Mouse (Mus musculus) forebrain, embryonic 13.5 days (tissue): Measurements from ENCODE around the gene Trim34b. TPM values are rescaled to one million over a fixed set of nuclear protein-coding genes. Genes with fewer than 3 reads are reported as not detected.
"Not testable (repeated sequence)": the region's sequence is repeated elsewhere in the genome, so short reads cannot be mapped to it uniquely, and the experiment has no call there.

Experiments used
- ATAC-seq: fragments of 200-750 bp; cut with Nextera tagmentation; 2 replicates; pipeline ENCODE4 v1.8.0; 2017
- H3K27ac ChIP-seq: fragments of 300-500 bp; sonication (generic); 2 replicates; pipeline ENCODE4 v1.5.1; 2015; ENCODE audit warnings: inconsistent platforms, mild to moderate bottlenecking, moderate library complexity
- H3K27me3 ChIP-seq: fragments of 300-500 bp; sonication (generic); 2 replicates; pipeline ENCODE4 v1.6.1; 2015; ENCODE audit warnings: mild to moderate bottlenecking, inconsistent platforms
- H3K36me3 ChIP-seq: fragments of 300-500 bp; sonication (generic); 2 replicates; pipeline ENCODE4 v1.6.1; 2015; ENCODE audit warnings: mild to moderate bottlenecking, inconsistent platforms; ENCODE audit not compliant: poor library complexity, severe bottlenecking
- H3K4me1 ChIP-seq: fragments of 300-500 bp; sonication (generic); 2 replicates; pipeline ENCODE4 v1.6.1; 2015; ENCODE audit warnings: inconsistent platforms
- H3K4me2 ChIP-seq: fragments of 300-500 bp; sonication (generic); 2 replicates; pipeline ENCODE4 v1.6.1; 2015; ENCODE audit warnings: inconsistent platforms, mild to moderate bottlenecking, moderate library complexity
- H3K4me3 ChIP-seq: fragments of 300-500 bp; sonication (generic); 2 replicates; pipeline ENCODE4 v1.5.1; 2015; ENCODE audit warnings: mild to moderate bottlenecking, inconsistent platforms
- H3K9ac ChIP-seq: fragments of 300-500 bp; sonication (generic); 2 replicates; pipeline ENCODE4 v1.6.1; 2015; ENCODE audit warnings: mild to moderate bottlenecking, inconsistent platforms
- H3K9me3 ChIP-seq: fragments of 300-500 bp; sonication (generic); replicated peaks from 2 replicates; pipeline ENCODE4 v1.6.1; 2016; ENCODE audit warnings: inconsistent platforms
- WGBS: fragments of 180-500 bp; shearing (Covaris S2); methylation state at CpG from one replicate; pipeline ENCODE4 v1.1.7; 2015; 5-methylcytosine and 5-hydroxymethylcytosine counted together
- polyA plus RNA-seq: library from polyadenylated mRNA; unstranded; fragments of >200 nt; fragmentation: Nextera tagmentation; extraction: Ambion mirVana; gene quantifications from 2 replicates; pipeline ENCODE4 v1.2.1, GENCODE M21; 2015

Trim34b gene
- not detected in 2 replicates for polyA plus RNA-seq

- H3K27ac ChIP-seq, H3K4me3 ChIP-seq, H3K9me3 ChIP-seq, H3K27me3 ChIP-seq, H3K36me3 ChIP-seq, ATAC-seq, H3K9ac ChIP-seq, H3K4me1 ChIP-seq, H3K4me2 ChIP-seq: not testable (repeated sequence)
- 90% methylated on average over 2 of the region's 2 CpGs for WGBS
Observed at GRCm38 (mm10) chr7:104329171-104329570, at the start of gene Trim34b. Gene Trim34b (plus strand): TSS chr7:104329471.

GRCm38 (mm10) chr7:104287576-104288443 lies 41.5 kb upstream of the Trim34b start, which contains the start of gene Trim5:
Gene Trim5 (minus strand): TSS chr7:104288094.
- not testable (repeated sequence) for H3K9me3 ChIP-seq, H3K27me3 ChIP-seq, H3K4me1 ChIP-seq, H3K4me3 ChIP-seq, ATAC-seq, H3K9ac ChIP-seq, H3K36me3 ChIP-seq, H3K27ac ChIP-seq, H3K4me2 ChIP-seq
- 50% methylated on average over 14 of the region's 14 CpGs for WGBS

DNA sequence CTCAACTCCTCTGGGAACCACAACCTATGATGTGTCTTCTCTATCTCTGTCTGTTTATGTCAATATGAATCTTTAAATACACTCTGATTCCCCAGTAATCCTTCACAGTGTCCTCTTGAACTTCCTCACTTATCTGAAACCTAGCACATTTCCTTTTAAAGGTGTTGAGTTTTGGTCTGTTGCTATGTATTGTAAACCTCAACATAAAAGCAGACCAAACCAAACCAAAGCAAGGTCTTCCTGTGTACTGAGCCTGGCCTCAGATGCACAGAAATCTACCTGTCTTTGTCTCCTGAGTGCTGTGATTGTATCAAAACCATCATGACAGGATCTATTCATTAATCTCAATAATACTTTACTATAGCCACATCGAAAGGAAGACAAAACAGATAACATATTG lies 38.6 kb upstream of the Trim34b start:
- Histone ChIP-seq H3K27me3 (no peaks in the 10 kb centered on the region), H3K27ac (no peak overlapping the region), H3K4me2 (no peak overlapping the region), H3K4me3 (no peak overlapping the region), H3K9me3 (no peaks in the 10 kb centered on the region), H3K9ac (no peak overlapping the region), H3K4me1 (no peaks in the 10 kb centered on the region), H3K36me3 (no peaks in the 10 kb centered on the region)
- ATAC-seq: no peak
- 91% methylated on average over 1 of the region's 1 CpGs for WGBS

DNA sequence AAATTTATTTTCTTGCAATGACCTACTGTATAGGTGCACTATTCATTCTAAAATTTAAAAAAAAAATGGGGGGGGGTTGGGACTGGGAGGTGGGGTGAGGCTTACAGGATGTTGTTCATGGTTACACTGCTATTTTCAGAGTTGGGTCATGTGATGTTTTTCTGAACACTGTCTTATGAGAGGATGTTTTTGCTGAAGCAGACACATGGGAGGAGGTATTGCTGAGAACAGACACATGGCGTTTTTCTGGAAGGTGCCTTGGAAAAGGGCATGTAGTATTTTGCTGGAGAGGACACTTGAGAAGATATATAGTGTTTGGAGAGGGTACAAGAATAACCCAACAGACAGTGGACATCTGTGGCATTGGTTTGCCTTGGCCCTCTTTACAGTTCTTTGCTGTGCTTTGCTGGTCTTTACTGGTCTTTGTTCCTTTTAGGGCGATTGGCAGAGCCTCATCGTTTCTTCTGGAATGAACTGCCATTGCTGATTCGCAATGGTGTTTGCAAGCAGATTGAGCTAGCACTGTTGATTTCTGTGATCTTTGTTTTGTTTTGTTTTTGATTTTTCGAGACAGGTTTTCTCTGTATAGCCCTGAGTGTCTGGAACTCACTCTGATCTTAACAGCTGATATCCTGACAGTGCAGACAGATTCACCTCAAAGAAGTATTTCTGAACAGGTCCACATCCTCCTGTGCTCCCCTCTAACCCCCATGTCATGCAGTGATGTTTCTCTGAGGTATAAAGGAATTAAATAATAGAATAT lies 37.5 kb upstream of the Trim34b start:
- no peak overlapping the region for H3K4me2 ChIP-seq
- no peaks in the 10 kb centered on the region for H3K4me1 ChIP-seq
- no peaks in the 10 kb centered on the region for H3K36me3 ChIP-seq
- no peak overlapping the region for H3K27ac ChIP-seq
- 83% methylated on average over 5 of the region's 5 CpGs for WGBS
- H3K4me3 ChIP-seq: no peak overlapping the region
- ATAC-seq: no peak
- no peaks in the 10 kb centered on the region for H3K9me3 ChIP-seq
- no peak overlapping the region for H3K9ac ChIP-seq
- no peaks in the 10 kb centered on the region for H3K27me3 ChIP-seq

GRCm38 (mm10) chr7:104314796-104315353 lies 14.4 kb upstream of the Trim34b start:
- ATAC-seq: no peak
- Histone ChIP-seq H3K4me1 (no peaks in the 10 kb centered on the region), H3K27me3 (no peaks in the 10 kb centered on the region), H3K4me3 (peak overlapping the region; percentile 22), H3K9ac (no peak overlapping the region), H3K9me3 (no peaks in the 10 kb centered on the region), H3K36me3 (no peaks in the 10 kb centered on the region), H3K27ac (no peak overlapping the region), H3K4me2 (peak overlapping the region; percentile 40)
- 14% methylated on average over 15 of the region's 15 CpGs for WGBS

- H3K4me2 ChIP-seq: peak within 1 kb of the TSS; percentile 40
- H3K27me3 ChIP-seq, H3K27ac ChIP-seq, H3K9ac ChIP-seq, H3K4me1 ChIP-seq, H3K9me3 ChIP-seq, H3K36me3 ChIP-seq: not testable (repeated sequence)
- ATAC-seq: peak; percentile 61; the same call in 1 of the 2 replicates
- WGBS: 30% methylated on average over 4 of the region's 4 CpGs
- peak within 1 kb of the TSS; percentile 22 for H3K4me3 ChIP-seq
Observed at GRCm38 (mm10) chr7:104315369-104316080, 13.7 kb upstream of the Trim34b start, which contains the start of gene Trim12a. Gene Trim12a (minus strand): TSS chr7:104315466.

DNA sequence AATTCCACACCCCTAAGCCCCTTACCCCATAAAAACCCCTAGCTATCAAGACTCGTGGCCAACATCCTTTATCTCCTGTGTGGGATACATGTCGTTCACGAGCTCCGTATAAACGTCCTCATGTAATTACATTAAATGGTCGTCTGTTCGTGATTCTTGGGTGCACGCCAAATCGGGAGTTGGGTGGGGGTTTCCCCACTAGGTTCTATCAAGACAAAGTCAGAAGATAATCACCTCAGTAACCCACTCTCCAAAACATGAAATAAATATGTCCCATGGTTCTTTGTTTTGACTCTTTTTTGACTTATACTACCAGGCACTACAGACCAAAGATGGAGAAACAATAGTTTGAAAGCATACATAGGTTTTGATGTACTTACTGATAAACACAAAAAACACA lies 7.2 kb upstream of the Trim34b start:
- no peaks in the 10 kb centered on the region for H3K36me3 ChIP-seq
- ATAC-seq: no peak
- H3K9me3 ChIP-seq: no peaks in the 10 kb centered on the region
- no peaks in the 10 kb centered on the region for H3K27me3 ChIP-seq
- H3K27ac ChIP-seq: no peak overlapping the region
- no peak overlapping the region for H3K4me2 ChIP-seq
- H3K4me1 ChIP-seq: no peaks in the 10 kb centered on the region
- no peak overlapping the region for H3K4me3 ChIP-seq
- WGBS: 80% methylated on average over 9 of the region's 9 CpGs
- no peak overlapping the region for H3K9ac ChIP-seq

DNA sequence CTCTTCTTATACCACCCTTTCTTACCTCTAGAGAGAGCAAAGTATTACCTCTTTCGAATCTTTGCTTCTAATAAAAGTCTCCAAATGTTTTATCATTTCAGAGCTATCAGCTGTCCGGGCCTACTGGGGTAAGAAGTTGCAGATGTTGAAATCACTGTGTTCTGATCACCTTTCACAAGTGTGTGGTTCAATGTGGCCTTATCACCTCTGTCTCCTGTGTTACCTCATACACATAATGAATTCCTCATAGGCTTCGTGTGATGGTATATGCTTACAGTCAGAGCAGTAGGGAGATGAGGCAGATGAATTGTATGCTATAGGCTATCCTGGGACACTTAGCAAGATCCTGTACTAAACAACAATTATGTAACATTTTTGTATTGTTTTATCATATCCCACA lies 6.3 kb downstream of the Trim34b start:
- H3K4me1 ChIP-seq, H3K27ac ChIP-seq, ATAC-seq, H3K27me3 ChIP-seq, H3K9me3 ChIP-seq, H3K4me2 ChIP-seq, H3K4me3 ChIP-seq, H3K36me3 ChIP-seq, H3K9ac ChIP-seq: not testable (repeated sequence)
- 85% methylated on average over 3 of the region's 3 CpGs for WGBS

DNA sequence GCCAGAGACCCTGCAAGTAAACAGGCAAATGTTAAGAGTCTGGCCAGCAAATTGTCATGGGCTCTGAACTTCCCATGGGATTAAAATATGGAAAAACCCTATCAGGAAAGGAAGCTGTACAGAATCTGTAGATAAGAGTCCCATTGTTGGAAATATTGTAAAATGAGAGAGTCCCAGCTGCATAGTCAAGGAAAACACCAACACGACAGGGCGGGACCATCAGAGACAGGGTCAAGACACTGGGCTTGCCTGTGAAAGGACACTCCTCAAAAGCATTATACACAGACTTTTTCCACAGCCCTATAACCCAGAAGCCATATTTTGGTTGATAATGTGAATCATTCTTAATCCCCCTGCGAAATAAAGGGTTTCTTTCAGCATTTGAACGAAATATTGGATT lies 11.5 kb downstream of the Trim34b start:
- H3K36me3 ChIP-seq, H3K4me2 ChIP-seq, H3K4me1 ChIP-seq, H3K27me3 ChIP-seq, H3K9ac ChIP-seq, H3K27ac ChIP-seq, H3K9me3 ChIP-seq, H3K4me3 ChIP-seq, ATAC-seq: not testable (repeated sequence)
- WGBS: 91% methylated on average over 4 of the region's 4 CpGs

DNA sequence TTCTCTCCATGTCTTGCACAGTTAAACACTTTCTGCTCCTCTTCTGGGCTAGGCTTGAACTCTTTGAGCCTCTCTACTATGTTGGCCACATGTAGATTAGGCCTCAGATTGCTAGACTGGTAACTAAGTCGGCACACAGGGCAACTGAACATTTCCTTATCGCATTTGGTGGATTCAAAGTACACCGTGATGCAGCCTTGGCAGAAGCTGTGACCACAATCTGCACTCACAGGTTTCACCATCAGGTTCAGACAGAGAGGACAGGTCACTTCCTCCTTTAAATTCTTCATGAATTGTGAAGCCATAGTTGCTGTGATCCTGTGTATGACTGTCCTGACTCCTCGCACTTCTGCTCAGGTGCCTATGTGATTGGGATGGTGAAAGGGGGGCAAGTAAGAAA lies 18.8 kb downstream of the Trim34b start:
- not testable (repeated sequence) for H3K4me2 ChIP-seq, H3K4me1 ChIP-seq, H3K36me3 ChIP-seq, H3K27me3 ChIP-seq, ATAC-seq, H3K9me3 ChIP-seq, H3K27ac ChIP-seq, H3K9ac ChIP-seq, H3K4me3 ChIP-seq
- WGBS: 90% methylated on average over 4 of the region's 4 CpGs

DNA sequence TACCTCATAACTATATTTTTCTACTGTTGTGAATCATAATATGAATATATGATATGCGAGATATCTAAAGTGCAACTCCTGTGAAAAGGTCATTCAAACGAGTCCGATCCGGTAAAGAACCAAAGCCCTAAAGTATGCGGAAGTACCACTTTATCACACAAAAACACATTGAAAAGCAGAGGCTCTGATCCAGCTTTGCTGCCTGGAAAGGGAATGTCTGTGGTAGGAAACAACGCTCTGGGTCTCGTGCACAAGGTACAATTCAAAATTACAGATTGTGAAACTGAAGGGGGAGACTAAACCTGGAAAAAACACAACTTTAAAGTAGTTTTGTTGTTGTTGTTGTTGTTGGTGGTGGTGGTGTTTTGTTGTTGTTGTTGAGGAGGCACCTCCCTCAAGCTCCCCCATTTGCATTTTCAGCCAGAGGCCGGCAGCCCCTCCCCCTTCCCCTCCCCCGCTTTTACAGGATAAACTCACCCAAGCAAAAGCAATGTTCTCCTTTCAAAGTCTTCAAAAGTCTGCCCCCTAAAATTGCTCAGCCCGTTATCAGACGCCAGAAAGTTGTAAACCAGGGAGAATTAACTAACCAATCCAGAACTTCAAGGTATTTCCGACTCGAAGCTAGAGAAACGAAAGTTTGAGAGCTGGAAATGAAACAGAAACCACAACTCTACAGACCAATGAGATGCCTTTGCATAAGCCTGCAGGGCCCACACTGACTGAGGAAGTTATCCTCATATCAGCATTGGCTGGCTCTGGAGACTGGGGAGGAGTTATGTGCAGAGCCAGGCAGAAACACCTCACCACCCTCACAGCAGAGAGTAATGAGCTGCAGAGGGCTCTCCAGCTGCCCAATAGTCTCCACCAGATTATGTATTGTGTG lies 23.7 kb downstream of the Trim34b start, which contains the start of gene Trim12c:
Trim12c (minus strand) TSS at position 646 of the 883 bp plus-strand sequence.
- H3K36me3 ChIP-seq: no peaks in the 10 kb centered on the region
- no peaks in the 10 kb centered on the region for H3K4me1 ChIP-seq
- H3K27me3 ChIP-seq: no peaks in the 10 kb centered on the region
- H3K27ac ChIP-seq: no peak within 1 kb of the TSS
- no peak within 1 kb of the TSS for H3K9ac ChIP-seq
- 8% methylated on average over 14 of the region's 14 CpGs for WGBS
- H3K4me2 ChIP-seq: peak within 1 kb of the TSS; percentile 49
- peak within 1 kb of the TSS; percentile 29 for H3K4me3 ChIP-seq
- no peaks in the 10 kb centered on the region for H3K9me3 ChIP-seq
- ATAC-seq: peak; percentile 93
